Mouse (Mus musculus): ENCODE data around the gene Tbc1d22a.

DNA sequence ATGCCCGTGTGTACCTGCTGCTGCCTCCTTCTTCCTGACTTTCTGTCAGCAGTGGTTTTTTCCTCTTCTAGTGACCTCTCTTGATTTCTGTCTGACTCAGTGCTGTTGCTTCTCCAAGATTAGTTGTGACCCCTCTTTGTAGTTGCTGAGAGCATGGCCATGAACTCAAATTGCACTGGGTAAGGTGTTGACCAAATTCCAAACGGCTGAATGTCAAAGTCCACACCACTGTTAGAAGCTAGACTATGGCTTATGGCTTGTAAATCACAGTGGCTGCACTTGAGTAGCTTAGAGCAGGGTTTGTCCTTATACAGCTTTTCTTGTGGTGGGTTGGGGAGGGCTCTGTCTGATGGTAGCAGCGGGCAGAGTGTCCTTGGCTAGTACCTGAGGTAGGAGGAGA is 156.6 kb downstream of the Tbc1d22a start:
- TF ChIP-seq CTCF (IDR thresholded peaks at IDR 0.05; ENCODE audit: borderline replicate concordance, control insufficient read depth, extremely low read depth, insufficient read depth, low read length, poor library complexity) = no peak
- TF ChIP-seq POLR2A (IDR thresholded peaks at IDR 0.05; ENCODE audit: control insufficient read depth, extremely low read depth, insufficient read depth, low read length, poor library complexity) = no peak

Measured in thymus, adult 2 months (tissue).